Mouse (Mus musculus) MEL (cell line): ENCODE measurements at regions not wholly inside any gene's neighbourhood (a gene's known extent, or its start where the extent isn't known, plus 50 kb on each side); places are given as distances from the start of the nearest gene placed in this dataset.

ENCODE experiments used
- DNase-seq: peaks from one replicate; pipeline ENCODE4 v3.0.0; 2011; ENCODE audit warnings: low read depth, low spot score
- H3K27ac ChIP-seq: 2 replicates; pipeline ENCODE4 v1.5.1; 2012; ENCODE audit warnings: low read depth, mild to moderate bottlenecking, control low read depth, low read length, moderate library complexity; ENCODE audit not compliant: control insufficient read depth
- H3K27me3 ChIP-seq, 2 experiments: fragments of 150-350 bp in 1 of 2; sonication (generic) in 1 of 2; 2 replicates each; pipeline ENCODE4 v1.6.1; 2012; ENCODE audit warnings: low read length in 2 of 2, mild to moderate bottlenecking in 2 of 2, improper control_type of control experiment in 1 of 2, moderate library complexity in 1 of 2; ENCODE audit not compliant: insufficient read depth in 2 of 2, control insufficient read depth in 1 of 2
- H3K36me3 ChIP-seq, 2 experiments: 2 replicates each; pipeline ENCODE4 v1.6.1; 2012 to 2014; ENCODE audit warnings: low read length in 2 of 2, improper control_type of control experiment in 1 of 2, inconsistent platforms in 1 of 2, mild to moderate bottlenecking in 1 of 2; ENCODE audit not compliant: insufficient read depth in 2 of 2, control insufficient read depth in 1 of 2
- H3K4me1 ChIP-seq, 2 experiments: fragments of 150-350 bp in 1 of 2; sonication (generic) in 1 of 2; 2 replicates each; pipeline ENCODE4 v1.6.1; 2012; ENCODE audit warnings: low read length in 2 of 2, improper control_type of control experiment in 1 of 2, mild to moderate bottlenecking in 1 of 2; ENCODE audit not compliant: insufficient read depth in 2 of 2, control insufficient read depth in 1 of 2
- H3K4me3 ChIP-seq, 2 experiments: fragments of 150-350 bp in 1 of 2; sonication (generic) in 1 of 2; 2 replicates each; pipeline ENCODE4 v1.5.1; 2012; ENCODE audit warnings: low read depth in 2 of 2, low read length in 2 of 2, mild to moderate bottlenecking in 2 of 2, moderate library complexity in 2 of 2, control low read depth in 1 of 2, improper control_type of control experiment in 1 of 2; ENCODE audit not compliant: control insufficient read depth in 1 of 2, insufficient read depth in 1 of 2
- H3K79me2 ChIP-seq: 2 replicates; pipeline ENCODE4 v1.6.1; 2012; ENCODE audit warnings: mild to moderate bottlenecking, low read length, moderate library complexity; ENCODE audit not compliant: control insufficient read depth, poor library complexity, insufficient read depth
- H3K9ac ChIP-seq: 2 replicates; pipeline ENCODE4 v1.6.1; 2012; ENCODE audit warnings: low read depth, mild to moderate bottlenecking, control low read depth, low read length, moderate library complexity; ENCODE audit not compliant: control insufficient read depth, poor library complexity, severe bottlenecking
- H3K9me3 ChIP-seq: fragments of 150-350 bp; sonication (generic); replicated peaks from 2 replicates; pipeline ENCODE4 v1.6.1; 2012; ENCODE audit warnings: mild to moderate bottlenecking, low read length, improper control_type of control experiment, moderate library complexity; ENCODE audit not compliant: insufficient read depth
- BHLHE40 ChIP-seq: IDR thresholded peaks from 2 replicates; pipeline ENCODE4 v1.6.1; 2012; ENCODE audit warnings: low read depth, mild to moderate bottlenecking, inconsistent platforms, low read length, improper control_type of control experiment, borderline replicate concordance
- CHD1 ChIP-seq: IDR thresholded peaks from 2 replicates; pipeline ENCODE4 v1.6.1; 2012; ENCODE audit warnings: low read depth, mild to moderate bottlenecking, inconsistent platforms, low read length, improper control_type of control experiment
- ELF1 ChIP-seq: IDR thresholded peaks from 2 replicates; pipeline ENCODE4 v1.6.1; 2014; ENCODE audit warnings: low read depth, mild to moderate bottlenecking, inconsistent platforms, low read length, improper control_type of control experiment, moderate library complexity
- EP300 ChIP-seq, 2 experiments: IDR thresholded peaks; 2 replicates each; pipeline ENCODE4 v1.6.1; 2011; ENCODE audit warnings: improper control_type of control experiment in 2 of 2, low read length in 2 of 2, low read depth in 1 of 2, mild to moderate bottlenecking in 1 of 2
- ETS1 ChIP-seq: IDR thresholded peaks from 2 replicates; pipeline ENCODE4 v1.6.1; 2012; ENCODE audit warnings: low read depth, mild to moderate bottlenecking, inconsistent platforms, low read length, improper control_type of control experiment, moderate library complexity
- GATA1 ChIP-seq: IDR thresholded peaks from 2 replicates; pipeline ENCODE4 v1.6.1; 2011; ENCODE audit warnings: low read depth, low read length, improper control_type of control experiment
- KAT2A ChIP-seq: conservative IDR thresholded peaks from 2 replicates; pipeline ENCODE4 v1.6.1; 2012; ENCODE audit warnings: low read depth, low read length, improper control_type of control experiment, inconsistent platforms
- MAFK ChIP-seq: IDR thresholded peaks from 2 replicates; pipeline ENCODE4 v1.6.1; 2011; ENCODE audit warnings: low read depth, mild to moderate bottlenecking, low read length, improper control_type of control experiment, borderline replicate concordance
- MAZ ChIP-seq: IDR thresholded peaks from 2 replicates; pipeline ENCODE4 v1.6.1; 2012; ENCODE audit warnings: low read depth, mild to moderate bottlenecking, inconsistent platforms, low read length, improper control_type of control experiment
- MXI1 ChIP-seq: IDR thresholded peaks from 2 replicates; pipeline ENCODE4 v1.6.1; 2011; ENCODE audit warnings: mild to moderate bottlenecking, low read depth, low read length, improper control_type of control experiment
- NELFE ChIP-seq: IDR thresholded peaks from 2 replicates; pipeline ENCODE4 v1.6.1; 2011; ENCODE audit warnings: low read depth, low read length, improper control_type of control experiment
- NRF1 ChIP-seq: IDR thresholded peaks from 2 replicates; pipeline ENCODE4 v1.6.1; 2014; ENCODE audit warnings: low read depth, mild to moderate bottlenecking, inconsistent platforms, low read length, improper control_type of control experiment, moderate library complexity; ENCODE audit not compliant: poor library complexity, insufficient read depth, severe bottlenecking
- POLR2A ChIP-seq, 2 experiments: IDR thresholded peaks; 2 replicates each; pipeline ENCODE4 v1.6.1; 2011 to 2012; ENCODE audit warnings: low read length in 2 of 2, mild to moderate bottlenecking in 2 of 2, control low read depth in 1 of 2, improper control_type of control experiment in 1 of 2, low read depth in 1 of 2, moderate library complexity in 1 of 2; ENCODE audit not compliant: control insufficient read depth in 1 of 2, insufficient read depth in 1 of 2, poor library complexity in 1 of 2
- POLR2AphosphoS2 ChIP-seq: IDR thresholded peaks from 2 replicates; pipeline ENCODE4 v1.6.1; 2011; ENCODE audit warnings: low read length, improper control_type of control experiment
- POLR2AphosphoS5 ChIP-seq: IDR thresholded peaks from 2 replicates; pipeline ENCODE4 v1.6.1; 2012; ENCODE audit warnings: low read depth, borderline replicate concordance, mild to moderate bottlenecking, inconsistent platforms, low read length, moderate library complexity, mixed read lengths
- RCOR1 ChIP-seq: IDR thresholded peaks from 2 replicates; pipeline ENCODE4 v1.6.1; 2012; ENCODE audit warnings: low read depth, mild to moderate bottlenecking, inconsistent platforms, low read length, improper control_type of control experiment
- SMC3 ChIP-seq: IDR thresholded peaks from 2 replicates; pipeline ENCODE4 v1.6.1; 2011; ENCODE audit warnings: low read depth, low read length, improper control_type of control experiment
- TAL1 ChIP-seq: IDR thresholded peaks from 2 replicates; pipeline ENCODE4 v1.6.1; 2012; ENCODE audit warnings: mild to moderate bottlenecking, inconsistent platforms, low read length, moderate library complexity, mixed read lengths
- TCF12 ChIP-seq: IDR thresholded peaks from 2 replicates; pipeline ENCODE4 v1.6.1; 2014; ENCODE audit warnings: low read depth, mild to moderate bottlenecking, inconsistent platforms, low read length, improper control_type of control experiment, moderate library complexity
- USF1 ChIP-seq: IDR thresholded peaks from 2 replicates; pipeline ENCODE4 v1.6.1; 2014; ENCODE audit warnings: low read depth, mild to moderate bottlenecking, inconsistent platforms, low read length, improper control_type of control experiment, moderate library complexity
- ZC3H11A ChIP-seq: IDR thresholded peaks from 2 replicates; pipeline ENCODE4 v1.6.1; 2012; ENCODE audit warnings: low read depth, mild to moderate bottlenecking, inconsistent platforms, low read length, improper control_type of control experiment
- ZNF384 ChIP-seq: IDR thresholded peaks from 2 replicates; pipeline ENCODE4 v1.6.1; 2012; ENCODE audit warnings: low read depth, mild to moderate bottlenecking, inconsistent platforms, low read length, improper control_type of control experiment

DNA sequence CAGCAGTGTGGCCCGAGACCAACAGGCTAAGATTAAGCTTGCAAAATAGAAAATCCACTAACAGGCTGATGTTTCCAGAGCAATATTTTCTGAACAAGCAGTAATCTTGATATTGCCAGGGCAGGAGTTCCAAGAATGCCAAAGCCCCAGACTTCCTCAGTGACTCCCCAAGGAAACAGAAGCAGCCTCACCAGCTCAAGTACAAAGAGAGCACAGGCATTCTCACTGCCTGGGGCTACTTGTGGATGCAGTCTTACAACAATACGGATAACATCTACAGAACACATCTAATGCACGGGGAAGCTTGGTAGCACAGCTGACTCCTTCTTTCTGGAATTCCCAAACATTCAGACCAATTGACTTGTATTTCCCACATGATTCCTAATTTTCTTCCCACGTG lies 235.9 kb downstream of the Samd5 start:
- Histone ChIP-seq H3K27me3 (no peaks in the 10 kb centered on the region), H3K4me3 (no peak overlapping the region), H3K27ac (no peak overlapping the region), H3K9ac (no peak overlapping the region), H3K36me3 (no peaks in the 10 kb centered on the region), H3K4me1 (no peaks in the 10 kb centered on the region), H3K79me2 (no peaks in the 10 kb centered on the region), H3K9me3 (no peaks in the 10 kb centered on the region)
- no peak for TF ChIP-seq ELF1
- no peak for TF ChIP-seq SMC3
- TF ChIP-seq BHLHE40 = no peak
- TF ChIP-seq POLR2AphosphoS5 = no peak
- no peak for TF ChIP-seq MXI1
- no peak for TF ChIP-seq ETS1
- DNase-seq = no peak

DNA sequence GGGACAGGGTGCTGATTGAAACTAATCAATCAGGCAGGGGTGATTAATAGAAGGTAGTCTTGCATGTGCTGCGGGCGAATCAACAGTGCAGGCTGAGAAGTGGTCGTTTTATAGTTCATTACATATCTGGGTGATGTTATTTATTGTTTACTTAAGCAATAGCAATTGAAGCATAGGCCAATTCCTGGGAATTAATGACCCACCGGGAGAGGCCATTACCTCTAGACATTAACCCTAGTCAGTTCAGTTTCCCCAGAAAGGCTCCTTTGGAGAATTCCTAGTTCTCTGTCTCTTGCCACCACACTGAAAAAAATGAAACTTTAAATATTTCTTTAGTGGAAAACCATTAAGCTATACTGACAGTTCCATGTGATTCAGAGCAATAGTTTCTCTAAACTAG lies 236.6 kb downstream of the Samd5 start:
- no peak for DNase-seq
- H3K4me1 ChIP-seq = no peaks in the 10 kb centered on the region
- H3K9ac ChIP-seq = no peak overlapping the region
- no peaks in the 10 kb centered on the region for H3K9me3 ChIP-seq
- no peaks in the 10 kb centered on the region for H3K36me3 ChIP-seq
- TF ChIP-seq NELFE (no peak), KAT2A (no peak), ELF1 (no peak), MXI1 (no peak), TCF12 (no peak), POLR2AphosphoS2 (no peak), ETS1 (no peak), POLR2A (IDR thresholded peaks at IDR 0.05; ENCODE audit: control insufficient read depth in 1 of 2, insufficient read depth in 1 of 2, low read depth in 1 of 2, low read length in 2 of 2, poor library complexity in 1 of 2) (no peak), RCOR1 (no peak), ZC3H11A (no peak), USF1 (no peak), CHD1 (no peak), EP300 (IDR thresholded peaks at IDR 0.05; ENCODE audit: low read depth in 1 of 2, low read length in 2 of 2) (no peak), ZNF384 (no peak), BHLHE40 (no peak), MAFK (no peak), MAZ (no peak), TAL1 (no peak), GATA1 (no peak), NRF1 (no peak)
- TF ChIP-seq, all 39 proteins: peak for 0
- H3K79me2 ChIP-seq = no peaks in the 10 kb centered on the region
- H3K4me3 ChIP-seq = no peak overlapping the region
- no peaks in the 10 kb centered on the region for H3K27me3 ChIP-seq
- no peak overlapping the region for H3K27ac ChIP-seq
